Mouse (Mus musculus): ENCODE data around the gene Wdr13. TPM values are rescaled to one million over a fixed set of nuclear protein-coding genes. Genes with fewer than 3 reads are reported as not detected.

The Wdr13 gene
- total RNA-seq (2021) = 10 to 100 TPM; 39.4 to 44.4 TPM

GRCm38 (mm10) chrX:8132017-8132976 is at the start of gene Wdr13:
Wdr13 (minus strand) TSS chrX:8132892.
- DNase-seq = peak; percentile 84 to 86
- intact Hi-C loops (cut with DNase I) = loop anchor here (5.0 kb wide), 1 partner anchor 35 kb away; no protein-coding TSS in a partner anchor

- intact Hi-C loops (cut with DNase I) = no loop called here
These were observed 47.0 kb upstream of the Wdr13 start for GRCm38 (mm10) chrX:8179646-8180045.

GRCm38 (mm10) chrX:8178871-8179270 is 46.2 kb upstream of the Wdr13 start:
- DNase-seq = no peak
- intact Hi-C loops (cut with DNase I) = no loop called here

More at GRCm38 (mm10) chrX:8179646-8180045, 47.0 kb upstream of the Wdr13 start:
- no peak for DNase-seq

- intact Hi-C loops (cut with DNase I) = no loop called here
- DNase-seq = peak; percentile 80 to 83
These were observed 43.1 kb upstream of the Wdr13 start, which contains the start of gene Tbc1d25 for GRCm38 (mm10) chrX:8175504-8176385. Tbc1d25 (minus strand) TSS chrX:8176181.

- intact Hi-C loops (cut with DNase I) = no loop called here
- DNase-seq = no peak
These were observed 42.4 kb upstream of the Wdr13 start for GRCm38 (mm10) chrX:8175169-8175503.

GRCm38 (mm10) chrX:8167716-8168647 is 35.3 kb upstream of the Wdr13 start:
- intact Hi-C loops (cut with DNase I) = no loop called here
- DNase-seq = no peak

GRCm38 (mm10) chrX:8164471-8164870 is 31.8 kb upstream of the Wdr13 start:
- intact Hi-C loops (cut with DNase I) = no loop called here
- DNase-seq = no peak

- DNase-seq = no peak
- intact Hi-C loops (cut with DNase I) = no loop called here
These were observed 30.4 kb upstream of the Wdr13 start for GRCm38 (mm10) chrX:8163076-8163475.

- intact Hi-C loops (cut with DNase I) = loop anchor here (5.0 to 10.0 kb wide), 2 partner anchors 107 to 421 kb away; partner anchors contain the start of genes Ftsj1, Gm45208 and Praf2
- peak; percentile 79 to 82 for DNase-seq
These were observed 12.7 kb upstream of the Wdr13 start, which contains the start of gene Rbm3 for GRCm38 (mm10) chrX:8145153-8145991. Rbm3 (minus strand) TSS chrX:8145880.

GRCm38 (mm10) chrX:8143750-8144149 is 11.1 kb upstream of the Wdr13 start:
- intact Hi-C loops (cut with DNase I) = loop anchor here (10.0 kb wide), 1 partner anchor 419 kb away; the partner anchor contains the start of genes Gm45208 and Praf2
- DNase-seq = no peak

- intact Hi-C loops (cut with DNase I) = loop anchor here (10.0 kb wide), 1 partner anchor 418 kb away; the partner anchor contains the start of genes Gm45208 and Praf2
These were observed 10.3 kb upstream of the Wdr13 start for GRCm38 (mm10) chrX:8142948-8143347.

GRCm38 (mm10) chrX:8141058-8141457 is 8.4 kb upstream of the Wdr13 start:
- intact Hi-C loops (cut with DNase I) = loop anchor here (10.0 kb wide), 1 partner anchor 416 kb away; the partner anchor contains the start of genes Gm45208 and Praf2

More at GRCm38 (mm10) chrX:8142948-8143347, 10.3 kb upstream of the Wdr13 start:
- DNase-seq = no peak

GRCm38 (mm10) chrX:8140446-8140845 is 7.8 kb upstream of the Wdr13 start:
- intact Hi-C loops (cut with DNase I) = loop anchor here (10.0 kb wide), 1 partner anchor 416 kb away; the partner anchor contains the start of genes Gm45208 and Praf2
- DNase-seq = no peak

More at GRCm38 (mm10) chrX:8141058-8141457, 8.4 kb upstream of the Wdr13 start:
- no peak for DNase-seq

- intact Hi-C loops (cut with DNase I) = no loop called here
- no peak for DNase-seq
These were observed 6.8 kb upstream of the Wdr13 start for GRCm38 (mm10) chrX:8139480-8139879.

GRCm38 (mm10) chrX:8135886-8136285 is 3.2 kb upstream of the Wdr13 start:
- no peak for DNase-seq
- intact Hi-C loops (cut with DNase I) = no loop called here

- intact Hi-C loops (cut with DNase I) = loop anchor here (5.0 kb wide), 1 partner anchor 34 kb away; no protein-coding TSS in a partner anchor
- DNase-seq = no peak
These were observed 1.3 kb downstream of the Wdr13 start for GRCm38 (mm10) chrX:8131393-8131792.

- intact Hi-C loops (cut with DNase I) = no loop called here
These were observed 7.5 kb downstream of the Wdr13 start for GRCm38 (mm10) chrX:8125235-8125634.

GRCm38 (mm10) chrX:8123821-8124470 is 8.7 kb downstream of the Wdr13 start:
- no peak for DNase-seq
- intact Hi-C loops (cut with DNase I) = no loop called here

More at GRCm38 (mm10) chrX:8125235-8125634, 7.5 kb downstream of the Wdr13 start:
- no peak for DNase-seq

Measured in heart, postnatal 36 days (tissue).